Mouse (Mus musculus): ENCODE measurements around the gene Zfp715. TPM values are rescaled to one million over a fixed set of nuclear protein-coding genes. Genes with fewer than 3 reads are reported as not detected.
A peak's percentile ranks its signal among the peaks of the same experiment; 100 is the strongest.

Zfp715 gene
- total and polyA plus RNA-seq, 3 experiments, result 9.8 to 17.1 (median 10.7) TPM

DNA sequence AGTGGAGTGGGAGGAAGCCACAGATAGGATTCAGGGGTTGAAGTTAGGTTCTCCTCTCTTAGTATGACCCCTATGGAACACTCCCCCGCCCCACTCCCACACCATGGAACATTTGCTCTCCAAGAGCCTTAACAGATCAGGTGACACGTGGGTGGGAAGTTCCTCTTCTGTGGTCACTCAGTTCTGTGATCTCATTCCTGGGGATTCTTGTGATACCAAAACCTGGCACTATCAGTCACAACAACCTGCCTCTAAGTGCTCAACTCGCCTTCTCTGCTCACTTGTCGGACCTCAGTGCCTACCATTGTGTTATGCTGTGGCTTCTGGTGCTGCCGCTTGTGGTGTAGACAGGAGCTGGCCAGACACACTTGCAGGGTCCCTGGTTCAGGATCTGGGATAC, 30.1 kb upstream of the Zfp715 start:
- TF ChIP-seq BHLHE40 (IDR thresholded peaks at IDR 0.05; ENCODE audit: low read depth, low read length) (peak; percentile 66), UBTF (IDR thresholded peaks at IDR 0.05; ENCODE audit: low read depth, low read length) (no peak)
- Histone ChIP-seq H3K36me3 (replicated peaks in 1 of 2; ENCODE audit: control insufficient read depth in 1 of 2, insufficient read depth in 1 of 2, low read length in 1 of 2) (no peaks in the 10 kb centered on the region), H3K9me3 (replicated peaks; ENCODE audit: low read length) (no peaks in the 10 kb centered on the region), H3K4me3 (replicated peaks in 1 of 3; ENCODE audit: low read depth in 2 of 3, low read length in 2 of 3, poor library complexity in 1 of 3) (no peak overlapping the region), H3K4me2 (ENCODE audit: insufficient read depth, low read depth, poor library complexity, severe bottlenecking) (no peak overlapping the region), H3K27ac (ENCODE audit: insufficient read depth, low read depth) (no peak overlapping the region), H3K27me3 (replicated peaks) (no peaks in the 10 kb centered on the region), H3K79me2 (replicated peaks; ENCODE audit: control insufficient read depth, extremely low read depth, insufficient read depth, poor library complexity, severe bottlenecking) (no peaks in the 10 kb centered on the region), H3K9ac (ENCODE audit: insufficient read depth, low read depth) (no peak overlapping the region), H3K4me1 (ENCODE audit: control insufficient read depth in 1 of 2, insufficient read depth in 2 of 2) (peaks cover 8 to 26% of the 10 kb centered on the region in 2 experiments)
- in situ Hi-C loops (cut with MboI; ENCODE audit: low pct_ligation_motif_present, low pct_unique_long_range_greater_than_20kb, low sequenced_read_pairs), result loop anchor here (10.0 kb wide), 1 partner anchor 122 kb away; the partner anchor contains the start of gene Vsig10l
- DNase-seq (ENCODE audit: extremely low read depth), result peak; percentile 31
- dilution Hi-C loops (cut with MboI; ENCODE audit: extremely low pct_ligation_motif_present, extremely low pct_unique_long_range_greater_than_20kb, low sequenced_read_pairs), result no loop called here

DNA sequence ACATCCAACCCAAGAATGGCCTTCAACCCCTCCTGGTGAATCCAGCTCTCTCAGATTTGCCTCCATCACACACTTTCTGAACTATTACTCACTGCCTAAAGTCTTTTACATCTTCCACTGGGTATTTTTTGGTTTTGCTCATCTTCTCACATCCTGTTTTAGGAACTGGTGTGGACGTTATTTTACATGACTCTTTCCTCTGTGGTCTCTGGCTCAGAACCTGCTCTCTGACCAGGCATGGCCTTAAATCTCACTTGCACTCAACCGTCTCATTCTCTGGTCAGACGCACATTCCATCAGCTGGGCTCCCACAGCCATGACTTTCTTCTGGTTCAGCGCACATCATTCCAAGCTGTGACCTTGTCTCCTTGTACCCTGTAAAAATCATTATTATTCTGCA, 27.7 kb upstream of the Zfp715 start:
- Histone ChIP-seq H3K4me3 (replicated peaks in 1 of 3; ENCODE audit: low read depth in 2 of 3, low read length in 2 of 3, poor library complexity in 1 of 3) (no peak overlapping the region), H3K9me3 (replicated peaks; ENCODE audit: low read length) (no peaks in the 10 kb centered on the region), H3K27ac (ENCODE audit: insufficient read depth, low read depth) (no peak overlapping the region), H3K4me1 (ENCODE audit: control insufficient read depth in 1 of 2, insufficient read depth in 2 of 2) (peaks cover 8 to 26% of the 10 kb centered on the region in 2 experiments), H3K9ac (ENCODE audit: insufficient read depth, low read depth) (no peak overlapping the region), H3K79me2 (replicated peaks; ENCODE audit: control insufficient read depth, extremely low read depth, insufficient read depth, poor library complexity, severe bottlenecking) (no peaks in the 10 kb centered on the region), H3K4me2 (ENCODE audit: insufficient read depth, low read depth, poor library complexity, severe bottlenecking) (no peak overlapping the region), H3K36me3 (replicated peaks in 1 of 2; ENCODE audit: control insufficient read depth in 1 of 2, insufficient read depth in 1 of 2, low read length in 1 of 2) (no peaks in the 10 kb centered on the region), H3K27me3 (replicated peaks) (no peaks in the 10 kb centered on the region)
- DNase-seq (ENCODE audit: extremely low read depth), result peak; percentile 47
- in situ Hi-C loops (cut with MboI; ENCODE audit: low pct_ligation_motif_present, low pct_unique_long_range_greater_than_20kb, low sequenced_read_pairs), result loop anchor here (10.0 kb wide), 1 partner anchor 124 kb away; the partner anchor contains the start of gene Vsig10l
- dilution Hi-C loops (cut with MboI; ENCODE audit: extremely low pct_ligation_motif_present, extremely low pct_unique_long_range_greater_than_20kb, low sequenced_read_pairs), result no loop called here
- TF ChIP-seq UBTF (IDR thresholded peaks at IDR 0.05; ENCODE audit: low read depth, low read length), result no peak
- no peak for TF ChIP-seq USF2 (conservative IDR thresholded peaks at IDR 0.05; ENCODE audit: low read depth, low read length)
- no peak for TF ChIP-seq GABPA (IDR thresholded peaks at IDR 0.05; ENCODE audit: insufficient replicate concordance, low read depth, low read length)
- TF ChIP-seq JUND (conservative IDR thresholded peaks at IDR 0.05; ENCODE audit: low read depth, low read length), result peak; percentile 24; the same call in 1 of the 2 replicates
- no peak for TF ChIP-seq PAX5 (IDR thresholded peaks at IDR 0.05; ENCODE audit: low read length)
- TF ChIP-seq TCF12 (IDR thresholded peaks at IDR 0.05; ENCODE audit: low read depth, low read length), result no peak
- no peak for TF ChIP-seq NELFE (IDR thresholded peaks at IDR 0.05; ENCODE audit: low read depth, low read length)
- no peak; the same call in 1 of the 2 replicates for TF ChIP-seq SMC3 (IDR thresholded peaks at IDR 0.05; ENCODE audit: low read depth, low read length)
- TF ChIP-seq MAX (IDR thresholded peaks at IDR 0.05; ENCODE audit: low read length), result no peak
- TF ChIP-seq MXI1 (IDR thresholded peaks at IDR 0.05; ENCODE audit: low read depth, low read length), result no peak
- TF ChIP-seq CTCF (conservative IDR thresholded peaks at IDR 0.05 in 1 of 2, IDR thresholded peaks at IDR 0.05 in 1 of 2; ENCODE audit: low read depth in 2 of 2, low read length in 2 of 2), result no peak
- no peak for TF ChIP-seq TBP (conservative IDR thresholded peaks at IDR 0.05; ENCODE audit: low read depth, low read length)
- TF ChIP-seq HCFC1 (IDR thresholded peaks at IDR 0.05; ENCODE audit: low read depth, low read length), result no peak
- TF ChIP-seq MAZ (IDR thresholded peaks at IDR 0.05; ENCODE audit: low read depth, low read length), result no peak
- TF ChIP-seq USF1 (IDR thresholded peaks at IDR 0.05; ENCODE audit: low read depth, low read length), result no peak
- TF ChIP-seq EP300 (IDR thresholded peaks at IDR 0.05; ENCODE audit: low read length), result peak; percentile 91
- peak; percentile 42; the same call in 1 of the 2 replicates for TF ChIP-seq MEF2A (IDR thresholded peaks at IDR 0.05; ENCODE audit: borderline replicate concordance, low read depth, low read length)
- no peak for TF ChIP-seq MYC (IDR thresholded peaks at IDR 0.05; ENCODE audit: low read depth, low read length)
- 0 out of 2 replicates have a peak, but pooled peaks have one; percentile 51 for TF ChIP-seq MAFK (IDR thresholded peaks at IDR 0.05; ENCODE audit: insufficient replicate concordance, low read length)
- TF ChIP-seq SIN3A (IDR thresholded peaks at IDR 0.05; ENCODE audit: low read length), result no peak
- TF ChIP-seq IRF4 (IDR thresholded peaks at IDR 0.05; ENCODE audit: low read depth, low read length), result peak; percentile 81
- no peak for TF ChIP-seq CHD1 (IDR thresholded peaks at IDR 0.05; ENCODE audit: low read depth, low read length)
- peak; percentile 20; the same call in 1 of the 2 replicates for TF ChIP-seq CHD2 (IDR thresholded peaks at IDR 0.05; ENCODE audit: low read length)
- no peak for TF ChIP-seq ZNF384 (IDR thresholded peaks at IDR 0.05; ENCODE audit: low read depth, low read length)
- TF ChIP-seq E2F4 (IDR thresholded peaks at IDR 0.05; ENCODE audit: insufficient replicate concordance, low read depth, low read length), result no peak
- TF ChIP-seq ELF1 (IDR thresholded peaks at IDR 0.05; ENCODE audit: low read depth, low read length), result no peak
- TF ChIP-seq ETS1 (conservative IDR thresholded peaks at IDR 0.05; ENCODE audit: low read depth, low read length), result peak; percentile 57
- TF ChIP-seq POLR2AphosphoS2 (IDR thresholded peaks at IDR 0.05; ENCODE audit: low read depth, low read length), result no peak
- TF ChIP-seq NRF1 (IDR thresholded peaks at IDR 0.05; ENCODE audit: low read depth, low read length), result no peak
- no peak for TF ChIP-seq RCOR1 (conservative IDR thresholded peaks at IDR 0.05; ENCODE audit: low read depth, low read length)
- TF ChIP-seq RAD21 (IDR thresholded peaks at IDR 0.05; ENCODE audit: low read depth, low read length), result no peak
- TF ChIP-seq ZKSCAN1 (IDR thresholded peaks at IDR 0.05; ENCODE audit: borderline replicate concordance, low read depth, low read length), result no peak
- TF ChIP-seq KAT2A (IDR thresholded peaks at IDR 0.05; ENCODE audit: insufficient replicate concordance, low read length), result no peak
